Mouse (Mus musculus) liver, embryonic 13.5 days (tissue): ENCODE data around the gene AC129217.1. TPM values are rescaled to one million over a fixed set of nuclear protein-coding genes. Genes with fewer than 3 reads are reported as not detected.
A peak's percentile ranks its signal among the peaks of the same experiment; 100 is the strongest.

Experiments
- ATAC-seq: fragments of 200-750 bp; cut with Nextera tagmentation; 2 replicates; pipeline ENCODE4 v1.8.0; 2017; ENCODE audit warnings: low read depth, mild to moderate bottlenecking, moderate number of reproducible peaks, moderate library complexity
- DNase-seq: peaks from one replicate; pipeline ENCODE4 v3.0.0; 2022
- H3K27ac ChIP-seq: fragments of 300-500 bp; sonication (generic); 2 replicates; pipeline ENCODE4 v1.5.1; 2015; ENCODE audit warnings: moderate library complexity, mild to moderate bottlenecking, inconsistent platforms
- H3K27me3 ChIP-seq: fragments of 300-500 bp; sonication (generic); 2 replicates; pipeline ENCODE4 v1.6.1; 2015; ENCODE audit warnings: mild to moderate bottlenecking, inconsistent platforms
- H3K36me3 ChIP-seq: fragments of 300-500 bp; sonication (generic); 2 replicates; pipeline ENCODE4 v1.6.1; 2015; ENCODE audit warnings: mild to moderate bottlenecking, inconsistent platforms
- H3K4me1 ChIP-seq: fragments of 300-500 bp; sonication (generic); replicated peaks from 2 replicates; pipeline ENCODE4 v1.6.1; 2015; ENCODE audit warnings: inconsistent platforms
- H3K4me2 ChIP-seq: fragments of 300-500 bp; sonication (generic); 2 replicates; pipeline ENCODE4 v1.6.1; 2015; ENCODE audit warnings: inconsistent platforms, mild to moderate bottlenecking, moderate library complexity
- H3K4me3 ChIP-seq: fragments of 300-500 bp; sonication (generic); replicated peaks from 2 replicates; pipeline ENCODE4 v1.5.1; 2015; ENCODE audit warnings: mild to moderate bottlenecking, inconsistent platforms
- H3K9ac ChIP-seq: fragments of 300-500 bp; sonication (generic); 2 replicates; pipeline ENCODE4 v1.6.1; 2015; ENCODE audit warnings: mild to moderate bottlenecking, inconsistent platforms
- H3K9me3 ChIP-seq: fragments of 300-500 bp; sonication (generic); replicated peaks from 2 replicates; pipeline ENCODE4 v1.6.1; 2016; ENCODE audit warnings: inconsistent platforms
- WGBS: fragments of 180-500 bp; shearing (Covaris S2); methylation state at CpG from one replicate; pipeline ENCODE4 v1.1.7; 2015; ENCODE audit not compliant: insufficient replicate concordance; 5-methylcytosine and 5-hydroxymethylcytosine counted together
- polyA plus RNA-seq: library from polyadenylated mRNA; unstranded; fragments of >200 nt; fragmentation: Nextera tagmentation; extraction: Ambion mirVana; gene quantifications from 2 replicates; pipeline ENCODE4 v1.2.1, GENCODE M21; 2015

Gene AC129217.1
- polyA plus RNA-seq, 1 experiment from 2014 or later, result not detected

- peaks cover 23% of the 10 kb centered on the region for H3K4me1 ChIP-seq
- 84% methylated on average over 5 of the region's 5 CpGs for whole genome bisulfite sequencing
- no peak overlapping the region for H3K4me3 ChIP-seq
- no peak for ATAC-seq
- no peak overlapping the region for H3K4me2 ChIP-seq
- no peak overlapping the region for H3K27ac ChIP-seq
- no peak overlapping the region for H3K9ac ChIP-seq
- H3K27me3 ChIP-seq, result no peaks in the 10 kb centered on the region
- H3K9me3 ChIP-seq, result no peaks in the 10 kb centered on the region
- DNase-seq, result no peak
- peaks cover 51% of the 10 kb centered on the region for H3K36me3 ChIP-seq
Observed at GRCm38 (mm10) chr19:8806810-8807209, 22.8 kb upstream of the AC129217.1 start.

GRCm38 (mm10) chr19:8815812-8816211 is 13.8 kb upstream of the AC129217.1 start:
- no peaks in the 10 kb centered on the region for H3K27me3 ChIP-seq
- peaks cover 58% of the 10 kb centered on the region for H3K36me3 ChIP-seq
- peaks cover 33% of the 10 kb centered on the region for H3K4me1 ChIP-seq
- H3K4me3 ChIP-seq, result no peak overlapping the region
- H3K4me2 ChIP-seq, result no peak overlapping the region
- H3K9ac ChIP-seq, result no peak overlapping the region
- ATAC-seq (no peak), DNase-seq (no peak)
- WGBS, result 87% methylated on average over 11 of the region's 11 CpGs
- H3K27ac ChIP-seq, result no peak overlapping the region
- H3K9me3 ChIP-seq, result no peaks in the 10 kb centered on the region

GRCm38 (mm10) chr19:8817001-8817400 is 12.6 kb upstream of the AC129217.1 start:
- H3K4me1 ChIP-seq, result peaks cover 37% of the 10 kb centered on the region
- H3K4me3 ChIP-seq, result peak overlapping the region; percentile 98
- H3K9me3 ChIP-seq, result no peaks in the 10 kb centered on the region
- 74% methylated on average over 3 of the region's 3 CpGs for WGBS
- ATAC-seq, result no peak
- 0 out of 2 replicates have a peak overlapping the region, but pooled peaks have one; percentile 58 for H3K27ac ChIP-seq
- H3K4me2 ChIP-seq, result peak overlapping the region; percentile 52
- H3K9ac ChIP-seq, result peak overlapping the region; percentile 99
- peaks cover 48% of the 10 kb centered on the region for H3K36me3 ChIP-seq
- no peak for DNase-seq
- no peaks in the 10 kb centered on the region for H3K27me3 ChIP-seq

GRCm38 (mm10) chr19:8818301-8818798 is 11.2 kb upstream of the AC129217.1 start:
- Histone ChIP-seq H3K27me3 (no peaks in the 10 kb centered on the region), H3K4me3 (peak overlapping the region; percentile 98), H3K4me2 (peak overlapping the region; percentile 91), H3K36me3 (peaks cover 42% of the 10 kb centered on the region), H3K27ac (peak overlapping the region; percentile 99), H3K4me1 (peaks cover 50% of the 10 kb centered on the region), H3K9me3 (no peaks in the 10 kb centered on the region), H3K9ac (peak overlapping the region; percentile 99)
- 16% methylated on average over 14 of the region's 14 CpGs for WGBS
- DNase-seq (no peak), ATAC-seq (no peak)

GRCm38 (mm10) chr19:8818801-8819595 is 10.6 kb upstream of the AC129217.1 start, which contains the start of gene Ttc9c:
Ttc9c (minus strand) TSS chr19:8819333.
- under 1% methylated on average over 33 of the region's 33 CpGs for WGBS
- Histone ChIP-seq H3K4me3 (peak within 1 kb of the TSS; percentile 98), H3K4me2 (peak within 1 kb of the TSS; percentile 91), H3K27ac (peak within 1 kb of the TSS; percentile 99), H3K9me3 (no peaks in the 10 kb centered on the region), H3K27me3 (no peaks in the 10 kb centered on the region), H3K36me3 (peaks cover 42% of the 10 kb centered on the region), H3K4me1 (peaks cover 53% of the 10 kb centered on the region), H3K9ac (peak within 1 kb of the TSS; percentile 99)
- ATAC-seq, result peak; percentile 79
- peak; percentile 95 for DNase-seq

- Histone ChIP-seq H3K27ac (peak within 1 kb of the TSS; percentile 99), H3K4me2 (peak within 1 kb of the TSS; percentile 91), H3K4me3 (peak within 1 kb of the TSS; percentile 98), H3K9me3 (no peaks in the 10 kb centered on the region), H3K36me3 (peaks cover 44% of the 10 kb centered on the region), H3K4me1 (peaks cover 48% of the 10 kb centered on the region), H3K9ac (peak within 1 kb of the TSS; percentile 99), H3K27me3 (no peaks in the 10 kb centered on the region)
- peak; percentile 91 for ATAC-seq
- peak; percentile 96 for DNase-seq
- WGBS, result 0% methylated on average over 82 of the region's 83 CpGs
Observed at GRCm38 (mm10) chr19:8819596-8820423, 9.8 kb upstream of the AC129217.1 start, which contains the start of gene Hnrnpul2. Hnrnpul2 (plus strand) TSS chr19:8820010.

- Histone ChIP-seq H3K9me3 (no peaks in the 10 kb centered on the region), H3K4me1 (peaks cover 48% of the 10 kb centered on the region), H3K27ac (peak overlapping the region; percentile 99), H3K27me3 (no peaks in the 10 kb centered on the region), H3K9ac (peak overlapping the region; percentile 99), H3K4me3 (peak overlapping the region; percentile 98), H3K36me3 (peaks cover 45% of the 10 kb centered on the region), H3K4me2 (peak overlapping the region; percentile 91)
- ATAC-seq (peak; percentile 62), DNase-seq (peak; percentile 57)
- WGBS, result under 1% methylated on average over 47 of the region's 48 CpGs
Observed at GRCm38 (mm10) chr19:8820424-8820956, 9.1 kb upstream of the AC129217.1 start.

- Histone ChIP-seq H3K9ac (peak overlapping the region; percentile 99), H3K36me3 (peaks cover 45% of the 10 kb centered on the region), H3K9me3 (no peaks in the 10 kb centered on the region), H3K27me3 (no peaks in the 10 kb centered on the region), H3K27ac (peak overlapping the region; percentile 99), H3K4me2 (peak overlapping the region; percentile 91), H3K4me1 (peaks cover 42% of the 10 kb centered on the region), H3K4me3 (peak overlapping the region; percentile 98)
- DNase-seq, result no peak
- under 1% methylated on average over 7 of the region's 7 CpGs for WGBS
- no peak for ATAC-seq
Observed at GRCm38 (mm10) chr19:8821146-8821545, 8.4 kb upstream of the AC129217.1 start.

- Histone ChIP-seq H3K27me3 (no peaks in the 10 kb centered on the region), H3K27ac (no peak overlapping the region), H3K4me1 (peaks cover 26% of the 10 kb centered on the region), H3K9me3 (no peaks in the 10 kb centered on the region), H3K4me3 (peak overlapping the region; percentile 98), H3K36me3 (peaks cover 51% of the 10 kb centered on the region), H3K9ac (peak overlapping the region; percentile 99), H3K4me2 (peak overlapping the region; percentile 91)
- ATAC-seq, result no peak
- 82% methylated on average over 8 of the region's 8 CpGs for WGBS
- no peak for DNase-seq
Observed at GRCm38 (mm10) chr19:8822696-8823095, 6.9 kb upstream of the AC129217.1 start.

GRCm38 (mm10) chr19:8830664-8831063 is 1.1 kb downstream of the AC129217.1 start:
- Histone ChIP-seq H3K4me3 (no peak overlapping the region), H3K36me3 (peaks cover 100% of the 10 kb centered on the region), H3K4me2 (no peak overlapping the region), H3K27me3 (no peaks in the 10 kb centered on the region), H3K9ac (no peak overlapping the region), H3K9me3 (no peaks in the 10 kb centered on the region), H3K27ac (no peak overlapping the region), H3K4me1 (no peaks in the 10 kb centered on the region)
- ATAC-seq, result no peak
- WGBS, result 94% methylated on average over 8 of the region's 8 CpGs
- DNase-seq, result no peak

- Histone ChIP-seq H3K36me3 (peaks cover 99% of the 10 kb centered on the region), H3K4me1 (no peaks in the 10 kb centered on the region), H3K27me3 (no peaks in the 10 kb centered on the region), H3K4me3 (no peak overlapping the region), H3K4me2 (no peak overlapping the region), H3K27ac (no peak overlapping the region), H3K9ac (no peak overlapping the region), H3K9me3 (no peaks in the 10 kb centered on the region)
- DNase-seq, result no peak
- no peak for ATAC-seq
- 88% methylated on average over 11 of the region's 11 CpGs for WGBS
Observed at GRCm38 (mm10) chr19:8831262-8831661, 1.7 kb downstream of the AC129217.1 start.
